Mouse (Mus musculus) small intestine, adult 2 months (tissue): ENCODE results near the gene Mtcl1. TPM values are rescaled to one million over a fixed set of nuclear protein-coding genes. Genes with fewer than 3 reads are reported as not detected.

ENCODE experiments used
- H3K27ac ChIP-seq: fragments of 200-500 bp; 2 replicates; pipeline ENCODE4 v1.5.1; 2012; ENCODE audit warnings: low read depth, low read length, control low read depth, inconsistent platforms; ENCODE audit not compliant: insufficient read depth
- H3K27me3 ChIP-seq: fragments of 200-500 bp; 2 replicates; pipeline ENCODE4 v1.6.1; 2012; ENCODE audit warnings: mild to moderate bottlenecking, moderate library complexity, low read length, inconsistent platforms; ENCODE audit not compliant: control insufficient read depth, insufficient read depth
- H3K36me3 ChIP-seq: fragments of 200-500 bp; 2 replicates; pipeline ENCODE4 v1.6.1; 2012; ENCODE audit warnings: mild to moderate bottlenecking, low read length, control low read depth, inconsistent platforms; ENCODE audit not compliant: control insufficient read depth, insufficient read depth
- H3K4me1 ChIP-seq: fragments of 200-500 bp; 2 replicates; pipeline ENCODE4 v1.6.1; 2012; ENCODE audit warnings: low read length, inconsistent platforms, mixed read lengths; ENCODE audit not compliant: control insufficient read depth, insufficient read depth, insufficient read length
- H3K4me3 ChIP-seq: fragments of 200-500 bp; 2 replicates; pipeline ENCODE4 v1.5.1; 2012; ENCODE audit warnings: low read depth, mild to moderate bottlenecking, control low read depth, inconsistent platforms, low read length, moderate library complexity
- CTCF ChIP-seq: fragments of 200-500 bp; IDR thresholded peaks from 2 replicates; pipeline ENCODE4 v1.5.1; 2012; ENCODE audit warnings: low read depth, mild to moderate bottlenecking, control low read depth, inconsistent platforms, low read length, moderate library complexity, mixed read lengths; ENCODE audit not compliant: insufficient replicate concordance, insufficient read length; ENCODE audit errors: extremely low read depth
- POLR2A ChIP-seq: fragments of 200-500 bp; IDR thresholded peaks from 2 replicates; pipeline ENCODE4 v1.6.1; 2012; ENCODE audit warnings: low read depth, mild to moderate bottlenecking, control low read depth, inconsistent platforms, low read length, moderate library complexity
- WGBS: fragments of 180-500 bp; shearing (Covaris S2); methylation state at CpG from one replicate; pipeline ENCODE4 v1.1.7; 2018; 5-methylcytosine and 5-hydroxymethylcytosine counted together
- polyA plus RNA-seq: library from polyadenylated mRNA; depleted of rRNA; stranded (reverse); fragments of >200 nt; gene quantifications from 2 replicates; pipeline ENCODE4 v1.2.3, GENCODE M21; 2012

Mtcl1 gene
- polyA plus RNA-seq, 1 experiment: 1.8 TPM

DNA sequence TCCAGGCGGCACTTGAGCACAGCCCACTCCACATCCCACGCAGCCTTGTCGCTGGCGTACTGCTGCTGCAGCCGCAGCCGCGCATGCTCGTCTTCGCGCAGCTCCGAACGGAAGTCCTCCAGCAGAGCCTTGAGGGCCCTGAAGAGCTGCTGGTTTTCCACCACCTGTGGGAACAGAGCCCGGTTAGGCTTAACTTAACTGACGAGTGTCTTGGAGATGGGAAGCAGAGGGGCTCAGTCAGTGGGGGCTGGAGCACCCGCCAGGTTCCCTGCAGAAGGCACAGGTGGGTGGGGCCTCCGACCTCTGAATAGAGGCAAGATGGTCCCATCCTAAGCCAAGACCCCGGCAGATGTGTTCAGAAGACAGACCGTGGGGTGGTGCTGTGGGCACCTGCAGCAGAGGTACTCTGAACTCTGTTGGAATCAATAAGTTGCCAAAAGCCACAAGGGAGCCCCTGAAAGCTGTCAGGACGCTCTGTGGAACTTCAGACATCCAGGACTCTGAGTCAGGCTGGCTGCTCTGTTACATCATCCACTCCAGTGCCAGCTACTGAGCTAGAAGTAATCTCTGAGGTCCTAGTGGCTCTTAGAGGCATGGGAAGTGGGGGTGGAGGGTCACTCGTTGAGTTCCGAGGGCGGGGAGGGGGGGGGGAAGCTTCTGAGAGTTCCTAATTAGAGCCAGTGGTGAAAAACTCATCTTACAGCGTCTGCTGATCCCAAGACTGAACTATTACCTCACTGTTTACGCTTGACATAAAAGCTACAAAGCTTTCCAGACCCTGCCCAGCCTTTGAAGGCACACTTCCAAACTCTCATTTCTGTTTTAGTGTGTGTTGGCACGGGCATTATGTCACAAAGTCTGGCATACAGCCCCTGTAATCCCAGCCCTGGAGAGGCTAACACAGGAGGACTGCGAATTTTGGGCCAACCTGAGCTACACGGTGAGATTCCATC is 91.2 kb downstream of the Mtcl1 start:
- H3K27me3 ChIP-seq: no peaks in the 10 kb centered on the region
- peaks cover 10% of the 10 kb centered on the region for H3K4me1 ChIP-seq
- no peak overlapping the region for H3K4me3 ChIP-seq
- 67% methylated on average over 27 of the region's 27 CpGs for WGBS
- no peak overlapping the region for H3K27ac ChIP-seq
- no peaks in the 10 kb centered on the region for H3K36me3 ChIP-seq
- no peak for TF ChIP-seq CTCF
- TF ChIP-seq POLR2A: no peak

DNA sequence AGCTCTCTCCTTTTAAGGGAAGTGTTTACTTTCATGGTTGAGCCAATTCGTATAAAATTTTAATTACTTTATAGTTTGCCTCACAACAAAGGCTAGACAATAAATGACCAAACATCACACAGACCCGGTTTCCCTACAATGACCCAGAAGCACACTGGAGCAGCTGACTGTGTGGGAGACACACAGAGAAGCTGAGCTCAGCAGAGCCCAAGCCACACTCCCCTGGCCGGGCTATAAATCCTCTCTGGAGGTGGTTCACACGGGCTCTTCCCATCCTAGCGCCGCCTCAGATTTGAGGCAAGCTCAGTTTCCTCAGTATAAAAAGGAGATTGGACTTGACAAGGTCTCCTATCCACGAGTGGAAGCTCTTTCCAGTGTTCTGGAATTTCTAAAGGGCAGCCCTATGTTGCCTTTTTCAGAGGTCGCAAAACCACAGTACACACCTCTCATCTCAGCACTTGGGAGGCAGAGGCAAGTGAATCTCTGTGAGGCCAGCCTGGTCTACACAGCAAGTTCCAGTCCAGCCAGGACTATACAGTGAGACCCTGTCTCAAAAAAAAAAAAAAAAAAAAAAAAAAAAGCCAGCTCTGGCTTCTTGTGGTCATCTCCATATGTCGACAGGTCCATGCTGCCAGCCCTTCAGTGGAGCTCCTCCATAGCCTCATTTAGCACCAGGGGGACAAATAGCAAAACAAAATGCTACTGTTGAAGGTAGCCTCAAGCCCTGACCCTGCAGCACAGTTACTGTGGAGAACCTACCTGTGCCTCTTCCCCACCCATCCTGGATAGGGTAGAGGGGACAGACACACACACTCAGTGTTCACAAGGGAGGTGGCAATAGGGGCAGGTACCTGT is 92.2 kb downstream of the Mtcl1 start:
- H3K4me1 ChIP-seq: peaks cover 13% of the 10 kb centered on the region
- H3K27me3 ChIP-seq: no peaks in the 10 kb centered on the region
- TF ChIP-seq POLR2A (no peak), CTCF (no peak)
- H3K27ac ChIP-seq: no peak overlapping the region
- H3K4me3 ChIP-seq: no peak overlapping the region
- no peaks in the 10 kb centered on the region for H3K36me3 ChIP-seq
- WGBS: 42% methylated on average over 9 of the region's 9 CpGs

DNA sequence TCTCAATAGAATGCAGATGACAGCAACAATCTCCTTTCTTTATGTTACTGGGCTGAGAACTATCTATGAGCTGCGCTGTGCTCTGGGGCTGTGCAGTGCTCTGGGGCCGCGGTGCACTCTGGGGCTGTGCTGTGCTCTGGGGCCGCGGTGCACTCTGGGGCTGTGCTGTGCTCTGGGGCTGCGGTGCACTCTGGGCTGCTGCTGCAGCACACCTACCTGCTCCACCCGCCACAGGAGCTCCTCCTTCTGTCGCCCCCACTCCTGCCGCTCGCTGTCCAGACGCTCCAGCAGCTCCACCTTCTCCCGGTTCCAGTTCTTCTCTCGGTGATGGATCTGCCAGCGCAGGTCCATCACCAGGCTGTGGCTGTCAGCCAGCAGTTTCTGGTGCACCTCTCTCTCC is 95.6 kb downstream of the Mtcl1 start:
- no peak for TF ChIP-seq CTCF
- no peak for TF ChIP-seq POLR2A
- Histone ChIP-seq H3K27me3 (no peaks in the 10 kb centered on the region), H3K27ac (no peak overlapping the region), H3K4me3 (no peak overlapping the region), H3K4me1 (peaks cover 9% of the 10 kb centered on the region), H3K36me3 (no peaks in the 10 kb centered on the region)
- WGBS: 70% methylated on average over 14 of the region's 14 CpGs

DNA sequence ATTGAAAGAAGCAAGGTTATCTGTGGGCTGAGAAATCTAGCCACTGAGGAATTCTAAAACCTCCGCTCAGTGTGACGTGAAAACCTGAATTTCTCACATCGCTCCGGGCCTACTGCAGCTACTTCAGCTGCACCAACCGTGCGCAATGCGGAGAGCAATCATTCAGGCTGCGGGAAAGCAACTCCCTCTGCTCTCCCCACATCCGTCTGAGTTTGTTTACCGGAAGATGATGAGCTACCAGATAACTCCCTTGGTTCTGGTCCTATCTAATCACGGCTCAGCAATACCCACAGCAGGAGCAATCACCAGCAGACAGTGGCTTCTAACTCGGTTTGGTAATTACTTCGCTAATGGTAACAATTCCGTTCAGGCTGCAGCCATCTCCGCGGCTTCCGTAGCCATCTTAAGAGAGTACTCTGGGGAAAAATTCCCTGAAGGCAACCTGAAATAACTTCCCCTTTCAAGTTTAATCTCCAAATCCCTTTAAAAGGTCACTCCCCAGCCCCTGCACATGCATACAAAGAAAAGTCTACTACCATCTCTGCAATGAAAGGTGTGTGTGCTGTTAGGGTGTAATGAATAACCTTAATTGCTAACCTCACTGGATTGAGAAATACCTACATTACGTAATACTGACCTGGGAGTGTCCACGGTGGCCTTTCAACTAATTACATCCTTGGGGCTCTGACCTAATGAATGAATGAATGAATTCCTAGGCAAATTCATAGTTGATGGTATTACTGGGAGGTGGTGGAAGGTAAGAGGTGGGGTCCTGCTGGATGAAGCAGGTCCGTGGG is 96.5 kb downstream of the Mtcl1 start:
- no peaks in the 10 kb centered on the region for H3K36me3 ChIP-seq
- peak overlapping the region; percentile 6; the same call in 1 of the 2 replicates for H3K27ac ChIP-seq
- H3K27me3 ChIP-seq: no peaks in the 10 kb centered on the region
- peak overlapping the region; percentile 7; the same call in 1 of the 2 replicates for H3K4me3 ChIP-seq
- H3K4me1 ChIP-seq: peaks cover 9% of the 10 kb centered on the region
- 17% methylated on average over 20 of the region's 20 CpGs for WGBS
- TF ChIP-seq CTCF: no peak
- no peak for TF ChIP-seq POLR2A

DNA sequence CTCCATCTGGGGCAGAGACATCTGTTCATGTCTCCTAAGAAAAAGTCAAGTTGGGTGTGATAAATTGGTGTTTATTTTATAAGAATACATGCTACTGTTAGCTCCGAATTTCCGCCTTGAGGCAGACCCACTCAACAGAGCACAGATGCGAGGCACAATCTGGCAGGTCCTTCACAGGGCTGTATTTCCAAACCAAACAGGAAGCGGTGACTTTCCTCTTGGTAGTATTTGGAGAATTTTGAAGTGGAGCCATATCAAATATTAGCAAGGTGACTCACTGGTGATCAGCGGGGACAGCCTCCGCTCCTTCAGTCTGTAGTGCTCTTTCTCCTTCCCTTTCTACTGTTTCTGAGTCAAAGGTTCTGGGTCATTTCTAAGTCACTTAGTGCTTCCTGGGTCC is 97.3 kb downstream of the Mtcl1 start:
- whole genome bisulfite sequencing: 30% methylated on average over 6 of the region's 6 CpGs
- H3K4me3 ChIP-seq: no peak overlapping the region
- no peaks in the 10 kb centered on the region for H3K27me3 ChIP-seq
- no peaks in the 10 kb centered on the region for H3K36me3 ChIP-seq
- H3K27ac ChIP-seq: no peak overlapping the region
- no peak for TF ChIP-seq CTCF
- TF ChIP-seq POLR2A: no peak
- peaks cover 9% of the 10 kb centered on the region for H3K4me1 ChIP-seq

DNA sequence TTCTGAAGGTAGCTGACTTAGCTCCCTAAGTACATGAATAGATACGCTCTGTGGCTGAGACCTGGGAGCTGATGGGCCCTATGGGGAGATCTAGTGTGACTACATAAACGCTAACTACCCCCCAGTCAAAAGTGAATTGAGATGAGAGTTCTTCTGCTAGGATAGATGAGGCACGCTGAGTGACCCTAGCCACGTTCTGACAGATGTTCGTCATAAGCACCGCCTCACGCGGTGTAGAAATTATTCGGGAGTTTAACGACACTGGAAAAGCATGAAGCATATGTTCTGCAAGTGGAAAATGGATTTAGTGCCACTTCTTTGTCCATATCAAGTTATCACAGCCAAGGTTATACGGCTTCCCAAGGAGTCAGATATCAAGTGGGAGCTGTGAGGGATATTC is 98.9 kb downstream of the Mtcl1 start:
- no peak for TF ChIP-seq POLR2A
- no peak for TF ChIP-seq CTCF
- WGBS: 95% methylated on average over 11 of the region's 11 CpGs
- Histone ChIP-seq H3K27me3 (no peaks in the 10 kb centered on the region), H3K27ac (no peak overlapping the region), H3K36me3 (no peaks in the 10 kb centered on the region), H3K4me3 (no peak overlapping the region), H3K4me1 (peaks cover 9% of the 10 kb centered on the region)
